Mouse (Mus musculus) stomach, embryonic 15.5 days (tissue): ENCODE data around the gene Cyp2t4. TPM values are rescaled to one million over a fixed set of nuclear protein-coding genes. Genes with fewer than 3 reads are reported as not detected.

Experiments used
- ATAC-seq: fragments of 200-750 bp; cut with Nextera tagmentation; 2 replicates; pipeline ENCODE4 v1.8.0; 2017; ENCODE audit warnings: low read depth, moderate number of reproducible peaks, moderate TSS enrichment; ENCODE audit not compliant: insufficient read depth, low FRiP score
- H3K27ac ChIP-seq: fragments of 300-500 bp; sonication (generic); 2 replicates; pipeline ENCODE4 v1.5.1; 2015; ENCODE audit warnings: mild to moderate bottlenecking, inconsistent platforms
- H3K27me3 ChIP-seq: fragments of 300-500 bp; sonication (generic); replicated peaks from 2 replicates; pipeline ENCODE4 v1.6.1; 2015; ENCODE audit warnings: inconsistent platforms
- H3K36me3 ChIP-seq: fragments of 300-500 bp; sonication (generic); 2 replicates; pipeline ENCODE4 v1.6.1; 2015; ENCODE audit warnings: inconsistent platforms
- H3K4me1 ChIP-seq: fragments of 300-500 bp; sonication (generic); 2 replicates; pipeline ENCODE4 v1.6.1; 2015; ENCODE audit warnings: inconsistent platforms
- H3K4me2 ChIP-seq: fragments of 300-500 bp; sonication (generic); 2 replicates; pipeline ENCODE4 v1.6.1; 2015; ENCODE audit warnings: mild to moderate bottlenecking, inconsistent platforms
- H3K4me3 ChIP-seq: fragments of 300-500 bp; sonication (generic); replicated peaks from 2 replicates; pipeline ENCODE4 v1.5.1; 2015; ENCODE audit warnings: inconsistent platforms
- H3K9ac ChIP-seq: fragments of 300-500 bp; sonication (generic); 2 replicates; pipeline ENCODE4 v1.6.1; 2015; ENCODE audit warnings: inconsistent platforms
- H3K9me3 ChIP-seq: fragments of 300-500 bp; sonication (generic); 2 replicates; pipeline ENCODE4 v1.6.1; 2016; ENCODE audit warnings: inconsistent platforms
- WGBS: fragments of 180-500 bp; shearing (Covaris S2); methylation state at CpG from one replicate; pipeline ENCODE4 v1.1.7; 2015; 5-methylcytosine and 5-hydroxymethylcytosine counted together
- polyA plus RNA-seq: library from polyadenylated mRNA; unstranded; fragments of >200 nt; fragmentation: Nextera tagmentation; extraction: Ambion mirVana; gene quantifications from 2 replicates; pipeline ENCODE4 v1.2.1, GENCODE M21; 2015

Cyp2t4 gene
- polyA plus RNA-seq, 1 experiment from 2014 or later = not detected

DNA sequence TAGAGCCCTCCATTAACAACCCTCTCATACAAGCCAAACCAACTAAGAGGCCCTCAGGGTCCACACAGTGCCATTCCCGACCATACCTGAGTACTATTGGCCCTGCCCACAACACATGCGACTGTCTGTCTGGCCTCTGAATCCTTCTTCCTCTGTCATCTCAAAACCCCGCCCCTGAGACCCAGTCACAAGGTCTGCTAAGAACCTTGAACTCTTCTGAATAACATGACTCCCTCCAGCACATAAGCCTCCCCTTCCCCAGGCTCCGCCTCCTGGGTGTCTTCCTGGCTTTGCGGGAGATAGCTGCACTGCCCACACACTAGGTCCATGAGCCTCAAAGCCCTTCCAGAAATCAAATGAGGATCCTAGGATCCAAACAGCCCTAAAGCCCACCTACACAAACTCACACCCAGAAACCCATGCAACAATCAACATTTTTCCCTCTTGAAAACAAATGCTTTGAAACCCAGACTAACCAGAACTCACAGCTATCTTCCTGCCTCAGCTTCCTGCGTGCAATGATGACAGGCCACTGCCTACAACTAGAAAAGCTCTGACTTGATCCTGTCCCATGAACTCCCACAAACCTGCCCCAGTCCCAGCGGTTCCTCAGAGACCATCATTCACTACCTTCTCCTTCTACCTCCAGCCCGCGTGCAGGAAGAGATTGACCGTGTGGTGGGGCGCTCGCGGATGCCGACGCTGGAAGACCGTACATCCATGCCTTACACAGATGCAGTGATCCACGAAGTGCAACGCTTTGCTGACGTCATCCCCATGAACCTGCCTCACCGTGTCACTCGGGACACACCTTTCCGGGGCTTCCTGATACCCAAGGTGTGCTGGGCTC is 22.8 kb upstream of the Cyp2t4 start:
- Histone ChIP-seq H3K4me2 (no peak overlapping the region), H3K9me3 (no peaks in the 10 kb centered on the region), H3K27me3 (no peaks in the 10 kb centered on the region), H3K36me3 (no peaks in the 10 kb centered on the region), H3K9ac (no peak overlapping the region), H3K4me3 (no peak overlapping the region), H3K27ac (no peak overlapping the region), H3K4me1 (0 out of 2 replicates have a peak, but pooled peaks cover 6% of the 10 kb centered on the region)
- WGBS = 89% methylated on average over 22 of the region's 22 CpGs
- no peak for ATAC-seq

- WGBS = 63% methylated on average over 2 of the region's 2 CpGs
- Histone ChIP-seq H3K4me3 (no peak overlapping the region), H3K27ac (no peak overlapping the region), H3K4me2 (no peak overlapping the region), H3K4me1 (0 out of 2 replicates have a peak, but pooled peaks cover 6% of the 10 kb centered on the region), H3K9ac (no peak overlapping the region), H3K36me3 (no peaks in the 10 kb centered on the region), H3K9me3 (no peaks in the 10 kb centered on the region), H3K27me3 (no peaks in the 10 kb centered on the region)
- ATAC-seq = no peak
Observed at GRCm38 (mm10) chr7:27131387-27131786, 22.1 kb upstream of the Cyp2t4 start.

GRCm38 (mm10) chr7:27132588-27132987 is 20.9 kb upstream of the Cyp2t4 start:
- H3K4me3 ChIP-seq = no peak overlapping the region
- H3K36me3 ChIP-seq = no peaks in the 10 kb centered on the region
- H3K9ac ChIP-seq = no peak overlapping the region
- no peaks in the 10 kb centered on the region for H3K27me3 ChIP-seq
- 10% methylated on average over 10 of the region's 10 CpGs for WGBS
- H3K4me1 ChIP-seq = 0 out of 2 replicates have a peak, but pooled peaks cover 6% of the 10 kb centered on the region
- H3K9me3 ChIP-seq = no peaks in the 10 kb centered on the region
- H3K27ac ChIP-seq = no peak overlapping the region
- no peak overlapping the region for H3K4me2 ChIP-seq
- ATAC-seq = no peak

DNA sequence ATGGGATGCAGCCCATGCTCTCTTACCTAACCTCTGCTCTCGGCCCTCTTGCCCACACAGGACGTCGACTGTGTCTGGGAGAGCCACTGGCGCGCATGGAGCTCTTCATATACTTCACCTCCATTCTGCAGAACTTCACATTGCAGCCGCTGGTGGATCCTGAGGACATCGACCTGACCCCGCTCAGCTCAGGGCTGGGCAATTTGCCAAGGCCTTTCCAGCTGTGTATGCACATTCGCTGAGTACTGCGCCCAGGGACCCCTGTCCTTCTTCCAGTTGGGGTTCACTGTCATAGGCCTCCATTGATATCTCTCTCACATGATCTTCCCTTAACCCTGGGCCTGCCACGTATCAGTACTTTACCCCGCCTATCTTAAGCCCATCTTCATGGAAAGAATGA is 20.4 kb upstream of the Cyp2t4 start:
- H3K36me3 ChIP-seq = no peaks in the 10 kb centered on the region
- 0 out of 2 replicates have a peak, but pooled peaks have one; percentile 25 for ATAC-seq
- no peak overlapping the region for H3K4me3 ChIP-seq
- H3K4me2 ChIP-seq = no peak overlapping the region
- no peak overlapping the region for H3K27ac ChIP-seq
- WGBS = 46% methylated on average over 12 of the region's 12 CpGs
- H3K4me1 ChIP-seq = 0 out of 2 replicates have a peak, but pooled peaks cover 6% of the 10 kb centered on the region
- no peaks in the 10 kb centered on the region for H3K27me3 ChIP-seq
- H3K9me3 ChIP-seq = no peaks in the 10 kb centered on the region
- no peak overlapping the region for H3K9ac ChIP-seq

GRCm38 (mm10) chr7:27133757-27134156 is 19.8 kb upstream of the Cyp2t4 start:
- no peak for ATAC-seq
- H3K36me3 ChIP-seq = no peaks in the 10 kb centered on the region
- 0 out of 2 replicates have a peak, but pooled peaks cover 6% of the 10 kb centered on the region for H3K4me1 ChIP-seq
- H3K9ac ChIP-seq = no peak overlapping the region
- WGBS = 72% methylated on average over 4 of the region's 4 CpGs
- H3K27me3 ChIP-seq = no peaks in the 10 kb centered on the region
- H3K4me2 ChIP-seq = no peak overlapping the region
- no peak overlapping the region for H3K4me3 ChIP-seq
- H3K27ac ChIP-seq = no peak overlapping the region
- H3K9me3 ChIP-seq = no peaks in the 10 kb centered on the region

DNA sequence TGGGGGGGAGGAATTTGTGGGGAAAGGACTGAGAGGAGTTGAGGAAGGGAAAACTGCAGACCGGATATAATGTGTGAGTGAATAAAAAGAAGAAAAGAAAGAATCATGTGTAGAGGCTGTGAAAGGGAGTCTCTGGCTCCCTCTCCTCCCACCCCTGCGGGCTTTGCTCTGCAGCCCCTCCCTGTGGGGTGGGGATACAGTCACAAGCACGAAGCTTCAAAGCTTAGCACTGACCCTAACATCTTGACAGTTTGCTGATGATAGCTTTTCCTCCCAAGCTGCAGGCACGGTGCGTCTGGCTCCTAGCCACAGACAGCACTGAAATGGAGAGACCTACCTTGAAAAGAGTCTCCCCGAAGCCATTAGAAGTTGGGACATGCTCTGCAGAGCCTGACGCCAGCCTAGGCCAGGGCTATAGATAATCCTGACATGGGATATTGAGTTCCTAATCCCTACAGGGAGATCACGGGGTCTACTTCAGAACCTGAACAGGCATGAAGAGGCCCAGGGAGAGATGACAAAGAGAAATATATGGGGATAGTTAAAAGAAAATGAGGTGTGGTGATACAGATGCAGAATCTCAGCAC is 17.0 kb upstream of the Cyp2t4 start:
- 39% methylated on average over 8 of the region's 8 CpGs for WGBS

DNA sequence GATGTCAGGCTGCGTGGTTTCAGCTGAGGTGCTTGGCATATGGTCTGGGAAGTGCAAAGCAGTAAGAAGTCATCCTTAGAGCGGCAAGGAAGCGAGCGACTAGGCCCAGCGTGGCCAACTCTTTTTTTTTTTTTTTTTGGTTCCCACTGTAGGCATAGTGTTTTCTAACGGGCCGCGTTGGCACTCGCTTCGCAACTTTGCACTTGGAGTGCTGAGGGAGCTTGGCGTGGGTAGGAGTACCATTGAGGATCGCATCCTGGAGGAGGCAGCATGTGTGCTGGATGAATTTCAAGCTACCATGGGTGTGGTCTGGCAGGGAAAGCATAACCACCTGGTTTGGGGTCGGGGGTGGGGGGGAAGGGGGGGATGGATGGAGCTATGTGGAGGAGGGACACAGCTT is 2.5 kb downstream of the Cyp2t4 start:
- Histone ChIP-seq H3K36me3 (peaks cover 19% of the 10 kb centered on the region), H3K4me1 (peaks cover 15% of the 10 kb centered on the region), H3K27ac (no peak overlapping the region), H3K9me3 (no peaks in the 10 kb centered on the region), H3K4me3 (no peak overlapping the region), H3K4me2 (no peak overlapping the region), H3K9ac (no peak overlapping the region), H3K27me3 (no peaks in the 10 kb centered on the region)
- ATAC-seq = no peak
- WGBS = 75% methylated on average over 13 of the region's 13 CpGs

More for the DNA sequence above, 17.0 kb upstream of the Cyp2t4 start:
- Histone ChIP-seq H3K9me3 (no peaks in the 10 kb centered on the region), H3K27me3 (no peaks in the 10 kb centered on the region), H3K27ac (peak overlapping the region; percentile 16; the same call in 1 of the 2 replicates), H3K4me1 (0 out of 2 replicates have a peak, but pooled peaks cover 6% of the 10 kb centered on the region), H3K9ac (no peak overlapping the region), H3K36me3 (no peaks in the 10 kb centered on the region), H3K4me3 (no peak overlapping the region), H3K4me2 (no peak overlapping the region)
- no peak for ATAC-seq

- Histone ChIP-seq H3K9ac (no peak overlapping the region), H3K4me2 (no peak overlapping the region), H3K27ac (no peak overlapping the region), H3K4me3 (no peak overlapping the region), H3K4me1 (peaks cover 31% of the 10 kb centered on the region), H3K36me3 (peaks cover 25% of the 10 kb centered on the region), H3K9me3 (no peaks in the 10 kb centered on the region), H3K27me3 (no peaks in the 10 kb centered on the region)
- no peak for ATAC-seq
- 94% methylated on average over 9 of the region's 9 CpGs for WGBS
Observed at GRCm38 (mm10) chr7:27158171-27158570, 4.7 kb downstream of the Cyp2t4 start.

- peaks cover 38% of the 10 kb centered on the region for H3K4me1 ChIP-seq
- H3K9ac ChIP-seq = no peak overlapping the region
- 91% methylated on average over 6 of the region's 6 CpGs for WGBS
- ATAC-seq = no peak
- H3K27ac ChIP-seq = no peak overlapping the region
- peaks cover 34% of the 10 kb centered on the region for H3K36me3 ChIP-seq
- H3K4me3 ChIP-seq = no peak overlapping the region
- no peak overlapping the region for H3K4me2 ChIP-seq
- no peaks in the 10 kb centered on the region for H3K27me3 ChIP-seq
- H3K9me3 ChIP-seq = no peaks in the 10 kb centered on the region
Observed at GRCm38 (mm10) chr7:27159256-27159655, 5.7 kb downstream of the Cyp2t4 start.

DNA sequence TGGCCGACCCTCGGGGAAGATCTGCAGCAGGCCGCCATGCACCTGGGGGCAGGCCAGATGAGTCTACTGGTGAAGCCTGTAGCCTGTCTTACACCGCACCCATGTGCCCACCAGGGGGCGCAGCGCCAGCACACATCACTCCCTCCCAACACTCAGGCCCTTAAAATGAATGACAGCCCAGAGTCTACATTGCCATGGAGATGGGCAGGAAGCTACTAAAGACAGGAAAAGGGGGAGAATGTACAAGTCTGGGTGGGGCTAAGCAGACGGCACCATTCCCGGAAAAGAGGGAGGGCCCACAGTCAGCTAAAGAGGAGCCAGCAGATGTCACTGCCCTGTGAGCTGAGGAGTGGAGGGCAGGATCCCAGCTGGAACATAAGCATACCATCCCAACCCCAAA is 6.4 kb downstream of the Cyp2t4 start:
- Histone ChIP-seq H3K27ac (no peak overlapping the region), H3K27me3 (no peaks in the 10 kb centered on the region), H3K9me3 (no peaks in the 10 kb centered on the region), H3K9ac (no peak overlapping the region), H3K4me3 (no peak overlapping the region), H3K4me2 (no peak overlapping the region), H3K4me1 (peaks cover 44% of the 10 kb centered on the region), H3K36me3 (peaks cover 38% of the 10 kb centered on the region)
- ATAC-seq = peak; percentile 88
- WGBS = 15% methylated on average over 8 of the region's 8 CpGs

GRCm38 (mm10) chr7:27160921-27161320 is 7.4 kb downstream of the Cyp2t4 start:
- Histone ChIP-seq H3K36me3 (peaks cover 38% of the 10 kb centered on the region), H3K9ac (no peak overlapping the region), H3K27ac (0 out of 2 replicates have a peak overlapping the region, but pooled peaks have one; percentile 9), H3K4me3 (no peak overlapping the region), H3K4me1 (peaks cover 52% of the 10 kb centered on the region), H3K27me3 (no peaks in the 10 kb centered on the region), H3K9me3 (no peaks in the 10 kb centered on the region), H3K4me2 (no peak overlapping the region)
- ATAC-seq = no peak
- 82% methylated on average over 3 of the region's 3 CpGs for whole genome bisulfite sequencing

DNA sequence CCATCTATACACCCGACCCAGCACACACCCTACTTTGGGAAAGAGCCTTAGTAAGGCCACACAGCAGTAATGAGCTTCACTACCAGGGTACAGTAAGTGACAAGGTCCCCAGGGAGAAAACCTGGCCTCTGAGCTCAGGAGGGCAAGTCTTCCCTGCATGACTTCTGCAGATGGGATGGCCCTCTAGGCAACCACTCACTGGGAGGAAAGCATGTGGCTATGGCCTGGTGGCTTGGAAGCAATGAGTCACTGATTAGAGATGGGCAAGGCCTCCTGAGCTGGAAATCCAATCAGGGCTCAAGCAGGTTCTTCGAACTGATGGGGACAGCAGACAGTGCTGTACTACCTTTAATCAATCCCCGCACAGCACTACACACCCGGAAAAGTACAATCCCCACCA is 8.2 kb downstream of the Cyp2t4 start:
- no peak for ATAC-seq
- no peaks in the 10 kb centered on the region for H3K27me3 ChIP-seq
- peaks cover 38% of the 10 kb centered on the region for H3K36me3 ChIP-seq
- H3K4me3 ChIP-seq = no peak overlapping the region
- WGBS = 73% methylated on average over 4 of the region's 4 CpGs
- H3K4me2 ChIP-seq = no peak overlapping the region
- H3K9me3 ChIP-seq = no peaks in the 10 kb centered on the region
- no peak overlapping the region for H3K9ac ChIP-seq
- H3K4me1 ChIP-seq = peaks cover 52% of the 10 kb centered on the region
- H3K27ac ChIP-seq = no peak overlapping the region
